Mouse (Mus musculus): ENCODE results near the gene Bcl7a.

DNA sequence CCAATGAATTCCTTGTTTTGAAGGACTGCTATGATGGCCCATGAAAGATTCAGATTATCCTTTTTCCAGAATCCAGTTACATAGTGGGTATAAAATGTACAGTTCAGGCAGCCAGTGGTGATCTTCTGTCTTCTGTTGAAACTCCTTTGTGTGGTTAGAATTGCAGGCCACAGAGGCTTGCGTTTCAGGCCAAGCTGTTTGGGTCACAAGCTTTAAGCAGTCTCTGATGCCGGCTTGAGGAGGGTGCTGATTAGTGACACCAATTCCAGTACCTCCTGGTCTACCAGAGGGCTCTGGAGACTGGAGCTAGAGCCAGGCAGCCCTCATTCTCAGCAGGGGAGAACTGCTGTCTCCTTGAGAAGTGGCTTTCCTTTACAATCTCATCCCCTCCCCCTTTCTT, 63.3 kb downstream of the Bcl7a start:
- no peak for TF ChIP-seq CTCF (IDR thresholded peaks at IDR 0.05; ENCODE audit: borderline replicate concordance, insufficient read depth, low read depth, low read length)
- TF ChIP-seq POLR2A (IDR thresholded peaks at IDR 0.05; ENCODE audit: borderline replicate concordance, insufficient read depth, low read length), result no peak

Data from cerebellum, adult 2 months (tissue).